Mouse (Mus musculus) E14TG2a.4 (cell line): ENCODE measurements around the gene Il1rl2.
"Not testable (repeated sequence)": the region's sequence is repeated elsewhere in the genome, so short reads cannot be mapped to it uniquely, and the experiment has no call there.

Source experiments
- CTCF ChIP-seq: conservative IDR thresholded peaks from 2 replicates; pipeline ENCODE4 v1.5.1; 2014; ENCODE audit warnings: low read length
- NANOG ChIP-seq: IDR thresholded peaks from 2 replicates; pipeline ENCODE4 v1.6.1; 2014; ENCODE audit warnings: borderline replicate concordance, low read length, mixed read lengths
- POU5F1 ChIP-seq: IDR thresholded peaks from 2 replicates; pipeline ENCODE4 v1.6.1; 2014; ENCODE audit warnings: low read length, borderline replicate concordance

GRCm38 (mm10) chr1:40304321-40304720, 20.1 kb upstream of the Il1rl2 start:
- not testable (repeated sequence) for TF ChIP-seq CTCF, POU5F1
- peak; percentile 61 for TF ChIP-seq NANOG
